Mouse (Mus musculus) midbrain, postnatal 0 days (tissue): ENCODE results near the gene Stim2. TPM values are rescaled to one million over a fixed set of nuclear protein-coding genes. Genes with fewer than 3 reads are reported as not detected.

Source experiments
- ATAC-seq: fragments of 200-750 bp; cut with Nextera tagmentation; 2 replicates; pipeline ENCODE4 v1.8.0; 2017; ENCODE audit warnings: moderate number of reproducible peaks, mild to moderate bottlenecking, moderate TSS enrichment, moderate library complexity; ENCODE audit not compliant: low FRiP score
- DNase-seq: peaks from one replicate; pipeline ENCODE4 v3.0.0-alpha.2; 2015; ENCODE audit warnings: low spot score
- H3K27ac ChIP-seq: fragments of 300-500 bp; sonication (generic); 2 replicates; pipeline ENCODE4 v1.5.1; 2014; ENCODE audit warnings: low read depth, mild to moderate bottlenecking, low read length, mixed read lengths
- H3K27me3 ChIP-seq: fragments of 300-500 bp; sonication (generic); 2 replicates; pipeline ENCODE4 v1.6.1; 2014; ENCODE audit warnings: low read length, control low read depth, mixed read lengths; ENCODE audit not compliant: insufficient read depth
- H3K36me3 ChIP-seq: fragments of 300-500 bp; sonication (generic); 2 replicates; pipeline ENCODE4 v1.6.1; 2014; ENCODE audit warnings: low read length, control low read depth, mixed read lengths; ENCODE audit not compliant: insufficient read depth
- H3K4me1 ChIP-seq: fragments of 300-500 bp; sonication (generic); 2 replicates; pipeline ENCODE4 v1.6.1; 2014; ENCODE audit warnings: mild to moderate bottlenecking, control low read depth, antibody characterized with exemption, low read length, mixed read lengths; ENCODE audit not compliant: insufficient read depth
- H3K4me2 ChIP-seq: fragments of 300-500 bp; sonication (generic); 2 replicates; pipeline ENCODE4 v1.6.1; 2014; ENCODE audit warnings: low read depth, mild to moderate bottlenecking, low read length, mixed read lengths; ENCODE audit not compliant: poor library complexity, severe bottlenecking
- H3K4me3 ChIP-seq: fragments of 300-500 bp; sonication (generic); 2 replicates; pipeline ENCODE4 v1.5.1; 2014; ENCODE audit warnings: low read depth, mild to moderate bottlenecking, low read length, moderate library complexity
- H3K9ac ChIP-seq: fragments of 300-500 bp; sonication (generic); replicated peaks from 2 replicates; pipeline ENCODE4 v1.6.1; 2014; ENCODE audit warnings: mild to moderate bottlenecking, low read length, moderate library complexity, mixed read lengths; ENCODE audit not compliant: poor library complexity, severe bottlenecking
- H3K9me3 ChIP-seq: fragments of 300-500 bp; sonication (generic); 2 replicates; pipeline ENCODE4 v1.6.1; 2016; ENCODE audit warnings: low read length, control low read depth
- CTCF ChIP-seq: IDR thresholded peaks from 2 replicates; pipeline ENCODE4 v1.5.1; 2016; ENCODE audit warnings: antibody characterized with exemption, mild to moderate bottlenecking
- WGBS: fragments of 180-500 bp; shearing (Covaris S2); extraction: QIAGEN DNeasy Blood & Tissue Kit; methylation state at CpG from one replicate; pipeline ENCODE4 v1.1.7; 2014; 5-methylcytosine and 5-hydroxymethylcytosine counted together
- polyA plus RNA-seq: library from polyadenylated mRNA; unstranded; fragments of >200 nt; fragmentation: Nextera tagmentation; extraction: Ambion mirVana; gene quantifications from 2 replicates; pipeline ENCODE4 v1.2.1, GENCODE M21; 2015
- total RNA-seq: library from RNA; depleted of rRNA; stranded (reverse); fragments of >200 nt; gene quantifications from 2 replicates; pipeline ENCODE4 v1.2.3, GENCODE M21; 2014

Gene Stim2
- total and polyA plus RNA-seq, 2 experiments from 2014 or later, result 29.2 to 34.9 TPM

GRCm38 (mm10) chr5:53987496-53987895 lies 10.8 kb upstream of the Stim2 start:
- no peak for ATAC-seq
- no peaks in the 10 kb centered on the region for H3K27me3 ChIP-seq

GRCm38 (mm10) chr5:53988053-53988452 lies 10.2 kb upstream of the Stim2 start:
- no peak overlapping the region for H3K27ac ChIP-seq
- H3K36me3 ChIP-seq, result no peaks in the 10 kb centered on the region
- no peak overlapping the region for H3K4me3 ChIP-seq
- WGBS, result 72% methylated on average over 1 of the region's 1 CpGs
- DNase-seq (no peak), ATAC-seq (no peak)
- no peak overlapping the region for H3K4me2 ChIP-seq
- no peaks in the 10 kb centered on the region for H3K27me3 ChIP-seq
- H3K4me1 ChIP-seq, result no peaks in the 10 kb centered on the region
- TF ChIP-seq CTCF, result no peak
- no peaks in the 10 kb centered on the region for H3K9me3 ChIP-seq
- H3K9ac ChIP-seq, result no peak overlapping the region

More at GRCm38 (mm10) chr5:53987496-53987895, 10.8 kb upstream of the Stim2 start:
- Histone ChIP-seq H3K4me1 (no peaks in the 10 kb centered on the region), H3K27ac (no peak overlapping the region), H3K9ac (no peak overlapping the region), H3K36me3 (no peaks in the 10 kb centered on the region), H3K4me3 (no peak overlapping the region), H3K4me2 (no peak overlapping the region), H3K9me3 (no peaks in the 10 kb centered on the region)
- no peak for DNase-seq
- WGBS, result 96% methylated on average over 1 of the region's 1 CpGs
- TF ChIP-seq CTCF, result no peak

GRCm38 (mm10) chr5:53992616-53993015 lies 5.7 kb upstream of the Stim2 start:
- H3K4me1 ChIP-seq, result no peaks in the 10 kb centered on the region; the same call in 1 of the 2 replicates
- DNase-seq, result peak; percentile 51
- no peak overlapping the region for H3K4me2 ChIP-seq
- H3K4me3 ChIP-seq, result no peak overlapping the region
- H3K27me3 ChIP-seq, result no peaks in the 10 kb centered on the region
- ATAC-seq, result no peak
- no peak overlapping the region for H3K27ac ChIP-seq
- 52% methylated on average over 7 of the region's 7 CpGs for WGBS
- H3K9me3 ChIP-seq, result no peaks in the 10 kb centered on the region
- H3K9ac ChIP-seq, result no peak overlapping the region
- TF ChIP-seq CTCF, result no peak
- H3K36me3 ChIP-seq, result no peaks in the 10 kb centered on the region

DNA sequence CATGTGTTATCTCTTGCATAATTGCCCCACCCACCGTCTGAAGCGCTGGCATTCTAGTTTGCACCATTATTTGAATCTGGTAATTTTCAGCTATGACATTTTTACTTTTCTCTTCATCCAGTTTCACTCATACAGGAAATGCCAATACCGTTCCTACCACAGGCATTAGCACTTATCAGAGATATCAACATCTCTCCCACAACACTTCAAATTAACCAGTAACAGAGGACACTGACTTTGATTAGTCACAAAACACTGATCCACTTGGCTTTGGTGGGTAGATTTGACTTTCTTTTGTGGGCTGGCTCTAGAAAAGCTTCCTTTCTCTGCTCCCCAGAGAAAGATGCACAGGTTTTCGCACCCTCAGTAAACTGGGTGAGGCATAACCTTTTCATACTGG lies 3.7 kb upstream of the Stim2 start:
- no peaks in the 10 kb centered on the region for H3K36me3 ChIP-seq
- ATAC-seq (no peak), DNase-seq (no peak)
- H3K4me1 ChIP-seq, result no peaks in the 10 kb centered on the region; the same call in 1 of the 2 replicates
- H3K4me2 ChIP-seq, result peak overlapping the region; percentile 61
- 79% methylated on average over 4 of the region's 4 CpGs for WGBS
- TF ChIP-seq CTCF, result no peak
- no peaks in the 10 kb centered on the region for H3K27me3 ChIP-seq
- H3K27ac ChIP-seq, result no peak overlapping the region
- H3K9me3 ChIP-seq, result no peaks in the 10 kb centered on the region
- H3K4me3 ChIP-seq, result no peak overlapping the region
- H3K9ac ChIP-seq, result no peak overlapping the region

GRCm38 (mm10) chr5:53995316-53995715 lies 3.0 kb upstream of the Stim2 start:
- H3K4me3 ChIP-seq, result peak overlapping the region; percentile 55
- H3K36me3 ChIP-seq, result no peaks in the 10 kb centered on the region
- no peak overlapping the region for H3K27ac ChIP-seq
- TF ChIP-seq CTCF, result no peak
- DNase-seq (peak; percentile 80), ATAC-seq (peak; percentile 59)
- peaks cover 5% of the 10 kb centered on the region; the same call in 1 of the 2 replicates for H3K4me1 ChIP-seq
- H3K9me3 ChIP-seq, result no peaks in the 10 kb centered on the region
- peak overlapping the region; percentile 61 for H3K4me2 ChIP-seq
- H3K9ac ChIP-seq, result peak overlapping the region; percentile 57
- WGBS, result under 1% methylated on average over 34 of the region's 34 CpGs
- H3K27me3 ChIP-seq, result no peaks in the 10 kb centered on the region

GRCm38 (mm10) chr5:53996822-53997221 lies 1.5 kb upstream of the Stim2 start:
- no peak for ATAC-seq
- no peak overlapping the region for H3K4me3 ChIP-seq
- H3K4me2 ChIP-seq, result no peak overlapping the region
- DNase-seq, result no peak
- H3K9ac ChIP-seq, result no peak overlapping the region
- no peaks in the 10 kb centered on the region for H3K36me3 ChIP-seq
- H3K27ac ChIP-seq, result no peak overlapping the region
- no peak for TF ChIP-seq CTCF
- peaks cover 7% of the 10 kb centered on the region; the same call in 1 of the 2 replicates for H3K4me1 ChIP-seq
- 88% methylated on average over 6 of the region's 6 CpGs for WGBS
- no peaks in the 10 kb centered on the region for H3K9me3 ChIP-seq
- H3K27me3 ChIP-seq, result no peaks in the 10 kb centered on the region
